Mouse (Mus musculus) heart, postnatal 36 days (tissue): Measurements from ENCODE around the gene Tbc1d20. TPM values are rescaled to one million over a fixed set of nuclear protein-coding genes. Genes with fewer than 3 reads are reported as not detected.
"Not testable (repeated sequence)": the region's sequence is repeated elsewhere in the genome, so short reads cannot be mapped to it uniquely, and the experiment has no call there.

Source experiments
- DNase-seq, 2 experiments: peaks; one replicate each; pipeline ENCODE4 v3.0.0; 2021 to 2022
- intact Hi-C: fragments of 180-260 bp; cut with DNase I; formaldehyde crosslinking; loops from one replicate; pipeline ENCODE4 v1.15.1; 2025
- total RNA-seq, 2 experiments: library from RNA; stranded (reverse); gene quantifications; 2 replicates each; pipeline ENCODE4 v1.2.3; 2021

Tbc1d20 gene
- total RNA-seq, 2 experiments from 2014 or later = 43.1 to 48.7 TPM

GRCm38 (mm10) chr2:152347722-152348121, 54.1 kb downstream of the Tbc1d20 start:
- DNase-seq = no peak
- intact Hi-C loops = loop anchor here (5.0 kb wide), 1 partner anchor 240 kb away; the partner anchor contains the start of gene Srxn1

- no peak for DNase-seq
- intact Hi-C loops = loop anchor here (5.0 kb wide), 1 partner anchor 242 kb away; the partner anchor contains the start of gene Srxn1
These were observed 55.6 kb downstream of the Tbc1d20 start for GRCm38 (mm10) chr2:152349205-152349604.

- peak; percentile 45 to 52 for DNase-seq
- intact Hi-C loops = loop anchor here (5.0 kb wide), 1 partner anchor 243 kb away; the partner anchor contains the start of gene Srxn1
These were observed 56.4 kb downstream of the Tbc1d20 start for GRCm38 (mm10) chr2:152349842-152350540.

- intact Hi-C loops = no loop called here
- no peak for DNase-seq
These were observed 63.6 kb downstream of the Tbc1d20 start for GRCm38 (mm10) chr2:152357254-152357653.

DNA sequence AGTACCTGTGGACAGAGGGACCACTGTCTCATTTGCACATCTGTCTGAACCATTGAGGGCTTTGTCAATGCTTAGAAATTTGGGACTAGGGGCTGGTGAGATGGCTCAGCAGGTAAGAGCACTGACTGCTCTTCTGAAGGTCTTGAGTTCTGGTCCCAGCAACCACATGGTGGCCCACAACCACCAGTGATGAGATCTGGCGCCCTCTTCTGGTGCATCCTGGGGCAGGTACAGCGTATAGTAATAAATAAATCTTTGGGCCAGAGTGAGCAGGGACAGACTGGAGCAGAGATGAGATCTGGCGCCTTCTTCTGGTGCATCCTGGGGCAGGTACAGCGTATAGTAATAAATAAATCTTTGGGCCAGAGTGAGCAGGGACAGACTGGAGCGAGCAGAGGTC, 65.3 kb downstream of the Tbc1d20 start:
- intact Hi-C loops = not testable (repeated sequence)
- peak in 1 of 2 experiments; percentile 15 for DNase-seq

DNA sequence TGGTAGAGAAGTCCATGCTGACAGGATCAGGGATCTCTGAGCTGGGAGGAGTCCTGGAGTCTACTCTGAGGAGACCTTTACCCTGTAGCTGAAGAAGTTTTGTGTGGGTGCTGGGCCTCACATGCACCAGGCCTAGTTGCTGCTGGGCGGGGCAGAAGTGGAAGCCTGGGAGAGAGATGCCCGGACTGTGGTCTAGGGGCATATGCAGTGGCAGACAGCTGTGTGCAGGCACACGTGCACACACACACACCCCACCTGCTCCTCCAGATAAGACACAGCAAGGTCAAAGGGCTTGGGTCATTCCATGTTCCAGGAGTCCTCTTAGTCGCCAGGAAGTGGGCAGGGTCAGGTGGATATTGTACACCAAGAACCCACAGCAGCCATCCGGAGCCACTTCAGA, 66.0 kb downstream of the Tbc1d20 start:
- intact Hi-C loops = loop anchor here (5.0 kb wide), 1 partner anchor 32 kb away; no protein-coding TSS in a partner anchor

GRCm38 (mm10) chr2:152360271-152360775, 66.7 kb downstream of the Tbc1d20 start:
- peak; percentile 76 to 81 for DNase-seq
- intact Hi-C loops = loop anchor here (5.0 kb wide), 1 partner anchor 33 kb away; no protein-coding TSS in a partner anchor

More for the DNA sequence above, 66.0 kb downstream of the Tbc1d20 start:
- peak in 1 of 2 experiments; percentile 20 for DNase-seq

- DNase-seq = no peak
- intact Hi-C loops = loop anchor here (5.0 kb wide), 1 partner anchor 34 kb away; no protein-coding TSS in a partner anchor
These were observed 67.6 kb downstream of the Tbc1d20 start for GRCm38 (mm10) chr2:152361193-152361592.

Other genes with a start within 250 kb of the Tbc1d20 start
- gene Scrt2, start 212.3 kb upstream of the Tbc1d20 start, total RNA-seq = not detected
- 10 to 100 TPM; 16.6 to 21.6 TPM for gene Srxn1, start 188.3 kb upstream of the Tbc1d20 start, total RNA-seq
- gene Tcf15, start 150.3 kb upstream of the Tbc1d20 start, total RNA-seq = 10 to 100 TPM; 39.7 to 50.1 TPM
- 100 to 1,000 TPM in 1 of 2 experiments, 10 to 100 TPM in 1; 92.1 to 101 TPM for gene Csnk2a1, start 67.0 kb upstream of the Tbc1d20 start, total RNA-seq
- 10 to 100 TPM; 44.2 to 51.4 TPM for gene Rbck1, start 38.8 kb downstream of the Tbc1d20 start, total RNA-seq
- gene Trib3, start 50.2 kb downstream of the Tbc1d20 start, total RNA-seq = 1 to 10 TPM; 3.6 to 3.8 TPM
- not detected for gene Nrsn2, start 82.8 kb downstream of the Tbc1d20 start, total RNA-seq
- gene Sox12, start 104.2 kb downstream of the Tbc1d20 start, total RNA-seq = 10 to 100 TPM in 1 of 2 experiments, 1 to 10 TPM in 1; 8.2 to 13.8 TPM
- gene Zcchc3, start 121.2 kb downstream of the Tbc1d20 start, total RNA-seq = 10 to 100 TPM in 1 of 2 experiments, 1 to 10 TPM in 1; 8.0 to 10.0 TPM
- 1 to 10 TPM; 2.0 to 2.1 TPM for gene 6820408C15Rik, start 121.8 kb downstream of the Tbc1d20 start, total RNA-seq
- not detected for gene Defb23, start 170.8 kb downstream of the Tbc1d20 start, total RNA-seq
- not detected for gene Defb20, start 183.2 kb downstream of the Tbc1d20 start, total RNA-seq
- gene Defb22, start 196.3 kb downstream of the Tbc1d20 start, total RNA-seq = not detected
- gene Defb26, start 217.9 kb downstream of the Tbc1d20 start, total RNA-seq = not detected
- not detected for gene Defb28, start 224.4 kb downstream of the Tbc1d20 start, total RNA-seq
- not detected for gene Defb29, start 246.3 kb downstream of the Tbc1d20 start, total RNA-seq